Mouse (Mus musculus): ENCODE measurements at regions not wholly inside any gene's neighbourhood (a gene's known extent, or its start where the extent isn't known, plus 50 kb on each side); places are given as distances from the start of the nearest gene placed in this dataset.

GRCm38 (mm10) chr5:141160391-141160790 is 80.9 kb upstream of the Sdk1 start:
- TF ChIP-seq MAFK (IDR thresholded peaks at IDR 0.05; ENCODE audit: insufficient read depth, low read depth, low read length) = no peak
- no peak for TF ChIP-seq HCFC1 (IDR thresholded peaks at IDR 0.05; ENCODE audit: borderline replicate concordance, insufficient read depth, low read length)

Measured in ES-E14 (cell line).